Mouse (Mus musculus) stomach, embryonic 15.5 days (tissue): ENCODE results near the gene Tgfb1i1. TPM values are rescaled to one million over a fixed set of nuclear protein-coding genes. Genes with fewer than 3 reads are reported as not detected.
A peak's percentile ranks its signal among the peaks of the same experiment; 100 is the strongest.

Experiments used
- ATAC-seq: fragments of 200-750 bp; cut with Nextera tagmentation; 2 replicates; pipeline ENCODE4 v1.8.0; 2017; ENCODE audit warnings: low read depth, moderate number of reproducible peaks, moderate TSS enrichment; ENCODE audit not compliant: insufficient read depth, low FRiP score
- H3K27ac ChIP-seq: fragments of 300-500 bp; sonication (generic); 2 replicates; pipeline ENCODE4 v1.5.1; 2015; ENCODE audit warnings: mild to moderate bottlenecking, inconsistent platforms
- H3K27me3 ChIP-seq: fragments of 300-500 bp; sonication (generic); replicated peaks from 2 replicates; pipeline ENCODE4 v1.6.1; 2015; ENCODE audit warnings: inconsistent platforms
- H3K36me3 ChIP-seq: fragments of 300-500 bp; sonication (generic); 2 replicates; pipeline ENCODE4 v1.6.1; 2015; ENCODE audit warnings: inconsistent platforms
- H3K4me1 ChIP-seq: fragments of 300-500 bp; sonication (generic); 2 replicates; pipeline ENCODE4 v1.6.1; 2015; ENCODE audit warnings: inconsistent platforms
- H3K4me2 ChIP-seq: fragments of 300-500 bp; sonication (generic); 2 replicates; pipeline ENCODE4 v1.6.1; 2015; ENCODE audit warnings: mild to moderate bottlenecking, inconsistent platforms
- H3K4me3 ChIP-seq: fragments of 300-500 bp; sonication (generic); replicated peaks from 2 replicates; pipeline ENCODE4 v1.5.1; 2015; ENCODE audit warnings: inconsistent platforms
- H3K9ac ChIP-seq: fragments of 300-500 bp; sonication (generic); 2 replicates; pipeline ENCODE4 v1.6.1; 2015; ENCODE audit warnings: inconsistent platforms
- H3K9me3 ChIP-seq: fragments of 300-500 bp; sonication (generic); 2 replicates; pipeline ENCODE4 v1.6.1; 2016; ENCODE audit warnings: inconsistent platforms
- WGBS: fragments of 180-500 bp; shearing (Covaris S2); methylation state at CpG from one replicate; pipeline ENCODE4 v1.1.7; 2015; 5-methylcytosine and 5-hydroxymethylcytosine counted together
- polyA plus RNA-seq: library from polyadenylated mRNA; unstranded; fragments of >200 nt; fragmentation: Nextera tagmentation; extraction: Ambion mirVana; gene quantifications from 2 replicates; pipeline ENCODE4 v1.2.1, GENCODE M21; 2015

The Tgfb1i1 gene
- polyA plus RNA-seq, 1 experiment from 2014 or later, result 184 TPM

DNA sequence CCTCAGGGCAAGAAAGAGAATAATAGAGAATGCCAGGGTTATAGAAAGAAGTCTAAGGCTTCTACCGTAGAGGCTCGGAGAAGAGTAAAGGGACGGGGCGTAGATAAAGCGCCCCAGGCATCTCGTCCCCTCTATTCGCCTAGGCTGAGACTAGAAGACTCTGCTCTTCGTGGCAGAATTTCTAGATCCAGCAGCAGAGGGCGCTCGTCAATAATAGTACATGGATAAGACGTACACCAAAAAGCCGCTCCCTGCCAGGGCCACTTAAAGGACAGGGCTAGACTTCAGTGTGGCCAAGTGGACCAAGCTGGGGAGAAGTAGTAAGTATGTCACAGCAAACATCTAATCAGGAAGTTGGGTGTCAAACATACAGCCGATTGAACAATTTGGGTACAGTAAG lies 831 bp downstream of the Tgfb1i1 start:
- Histone ChIP-seq H3K9ac (peak overlapping the region; percentile 60; the same call in 1 of the 2 replicates), H3K4me1 (peaks cover 35% of the 10 kb centered on the region), H3K27ac (peak overlapping the region; percentile 97), H3K27me3 (no peaks in the 10 kb centered on the region), H3K4me2 (peak overlapping the region; percentile 61), H3K36me3 (peaks cover 26% of the 10 kb centered on the region), H3K4me3 (peak overlapping the region; percentile 55), H3K9me3 (no peaks in the 10 kb centered on the region)
- ATAC-seq, result peak; percentile 75
- WGBS, result under 1% methylated on average over 13 of the region's 13 CpGs

GRCm38 (mm10) chr7:128248081-128249042 lies 1.8 kb downstream of the Tgfb1i1 start:
- Histone ChIP-seq H3K9me3 (no peaks in the 10 kb centered on the region), H3K4me3 (peak overlapping the region; percentile 55), H3K27me3 (no peaks in the 10 kb centered on the region), H3K36me3 (peaks cover 21% of the 10 kb centered on the region), H3K4me1 (peaks cover 35% of the 10 kb centered on the region), H3K27ac (no peak overlapping the region; the same call in 1 of the 2 replicates), H3K9ac (peak overlapping the region; percentile 16; the same call in 1 of the 2 replicates), H3K4me2 (peak overlapping the region; percentile 61)
- no peak for ATAC-seq
- 75% methylated on average over 10 of the region's 10 CpGs for WGBS

GRCm38 (mm10) chr7:128249998-128250397 lies 3.4 kb downstream of the Tgfb1i1 start:
- no peak overlapping the region for H3K4me3 ChIP-seq
- no peak for ATAC-seq
- WGBS, result 78% methylated on average over 5 of the region's 5 CpGs
- H3K9ac ChIP-seq, result no peak overlapping the region
- peaks cover 35% of the 10 kb centered on the region for H3K4me1 ChIP-seq
- H3K9me3 ChIP-seq, result no peaks in the 10 kb centered on the region
- no peak overlapping the region for H3K27ac ChIP-seq
- peak overlapping the region; percentile 5; the same call in 1 of the 2 replicates for H3K4me2 ChIP-seq
- H3K36me3 ChIP-seq, result peaks cover 13% of the 10 kb centered on the region; the same call in 1 of the 2 replicates
- no peaks in the 10 kb centered on the region for H3K27me3 ChIP-seq

GRCm38 (mm10) chr7:128251946-128252345 lies 5.3 kb downstream of the Tgfb1i1 start:
- no peak for ATAC-seq
- H3K4me3 ChIP-seq, result no peak overlapping the region; the same call in 1 of the 2 replicates
- H3K27me3 ChIP-seq, result no peaks in the 10 kb centered on the region
- no peak overlapping the region for H3K9ac ChIP-seq
- no peak overlapping the region for H3K27ac ChIP-seq
- 0 out of 2 replicates have a peak, but pooled peaks cover 7% of the 10 kb centered on the region for H3K36me3 ChIP-seq
- 47% methylated on average over 12 of the region's 12 CpGs for WGBS
- peak overlapping the region; percentile 43 for H3K4me2 ChIP-seq
- no peaks in the 10 kb centered on the region for H3K9me3 ChIP-seq
- peaks cover 25% of the 10 kb centered on the region for H3K4me1 ChIP-seq

DNA sequence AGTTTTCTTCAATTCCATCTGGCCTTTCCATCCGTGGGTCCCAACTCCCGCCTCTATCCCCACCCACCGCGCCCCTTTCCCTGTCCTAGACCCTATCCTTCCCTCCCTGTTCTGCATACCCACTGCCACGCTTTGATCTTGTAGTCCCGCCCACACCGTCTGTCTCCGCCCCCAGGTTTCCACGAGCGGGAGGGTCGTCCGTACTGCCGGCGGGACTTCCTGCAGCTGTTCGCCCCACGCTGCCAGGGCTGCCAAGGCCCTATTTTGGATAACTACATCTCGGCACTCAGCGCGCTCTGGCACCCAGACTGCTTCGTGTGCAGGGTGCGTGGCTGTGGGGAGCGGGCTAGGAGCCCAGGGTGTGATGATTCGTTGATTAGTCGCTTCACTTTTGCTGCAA lies 6.0 kb downstream of the Tgfb1i1 start:
- H3K4me3 ChIP-seq, result 0 out of 2 replicates have a peak overlapping the region, but pooled peaks have one; percentile 7
- no peak for ATAC-seq
- 16% methylated on average over 24 of the region's 24 CpGs for WGBS
- no peaks in the 10 kb centered on the region for H3K27me3 ChIP-seq
- H3K9me3 ChIP-seq, result no peaks in the 10 kb centered on the region
- peaks cover 24% of the 10 kb centered on the region for H3K4me1 ChIP-seq
- peak overlapping the region; percentile 43 for H3K4me2 ChIP-seq
- H3K36me3 ChIP-seq, result 0 out of 2 replicates have a peak, but pooled peaks cover 7% of the 10 kb centered on the region
- H3K27ac ChIP-seq, result no peak overlapping the region
- no peak overlapping the region for H3K9ac ChIP-seq

DNA sequence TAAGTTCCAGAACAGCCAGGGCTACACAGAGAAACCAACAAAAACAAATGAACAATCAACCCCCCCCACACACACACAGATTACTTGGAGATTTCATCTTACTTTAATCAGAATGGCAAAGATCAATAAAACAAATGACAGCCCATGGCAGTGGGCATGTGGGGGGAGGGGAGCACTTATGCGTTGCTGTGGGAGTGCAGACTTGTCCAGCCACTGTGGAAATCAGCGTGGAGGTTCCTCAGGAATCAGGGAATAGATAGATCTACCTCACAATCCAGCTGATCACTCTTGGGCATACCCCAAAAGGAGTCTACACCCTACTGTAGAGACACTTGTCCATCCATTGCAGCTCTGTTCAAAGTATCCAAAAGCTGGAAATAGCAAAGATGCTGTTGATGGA lies 8.4 kb downstream of the Tgfb1i1 start:
- no peak overlapping the region for H3K4me2 ChIP-seq
- H3K9ac ChIP-seq, result no peak overlapping the region
- 0 out of 2 replicates have a peak, but pooled peaks cover 7% of the 10 kb centered on the region for H3K36me3 ChIP-seq
- H3K4me3 ChIP-seq, result no peak overlapping the region
- H3K4me1 ChIP-seq, result peaks cover 12% of the 10 kb centered on the region
- no peaks in the 10 kb centered on the region for H3K27me3 ChIP-seq
- no peaks in the 10 kb centered on the region for H3K9me3 ChIP-seq
- H3K27ac ChIP-seq, result no peak overlapping the region
- no peak for ATAC-seq
- 48% methylated on average over 2 of the region's 2 CpGs for WGBS

DNA sequence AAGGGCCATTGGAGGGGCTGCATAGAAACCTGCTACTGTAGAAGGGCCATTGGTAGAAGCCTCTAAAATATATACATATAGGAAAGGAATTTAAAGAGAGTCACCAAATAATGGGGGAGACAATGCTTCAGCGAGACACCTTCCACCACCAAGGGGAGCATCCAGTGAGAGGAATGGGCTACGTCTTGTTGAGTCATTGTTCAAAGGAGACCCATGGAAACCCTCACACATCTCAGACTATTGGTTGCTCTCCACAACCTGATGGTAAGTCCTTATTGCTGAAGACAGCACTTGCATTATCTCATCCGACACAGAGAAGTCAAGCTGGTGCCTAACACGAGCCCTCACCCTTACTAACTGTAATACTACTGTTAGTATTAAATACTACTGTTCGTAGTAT lies 9.1 kb downstream of the Tgfb1i1 start:
- WGBS, result 76% methylated on average over 5 of the region's 5 CpGs
- Histone ChIP-seq H3K36me3 (0 out of 2 replicates have a peak, but pooled peaks cover 7% of the 10 kb centered on the region), H3K9me3 (no peaks in the 10 kb centered on the region), H3K27ac (no peak overlapping the region), H3K9ac (no peak overlapping the region), H3K4me2 (no peak overlapping the region), H3K4me1 (peaks cover 8% of the 10 kb centered on the region; the same call in 1 of the 2 replicates), H3K27me3 (no peaks in the 10 kb centered on the region), H3K4me3 (no peak overlapping the region)
- no peak for ATAC-seq

GRCm38 (mm10) chr7:128256783-128257334 lies 10.2 kb downstream of the Tgfb1i1 start:
- H3K36me3 ChIP-seq, result 0 out of 2 replicates have a peak, but pooled peaks cover 7% of the 10 kb centered on the region
- H3K4me2 ChIP-seq, result no peak overlapping the region
- no peak overlapping the region for H3K27ac ChIP-seq
- H3K9me3 ChIP-seq, result no peaks in the 10 kb centered on the region
- no peak overlapping the region for H3K4me3 ChIP-seq
- ATAC-seq, result no peak
- 0 out of 2 replicates have a peak, but pooled peaks cover 3% of the 10 kb centered on the region for H3K4me1 ChIP-seq
- 22% methylated on average over 5 of the region's 5 CpGs for WGBS
- H3K9ac ChIP-seq, result no peak overlapping the region
- H3K27me3 ChIP-seq, result no peaks in the 10 kb centered on the region

- H3K4me1 ChIP-seq, result 0 out of 2 replicates have a peak, but pooled peaks cover 4% of the 10 kb centered on the region
- no peak for ATAC-seq
- H3K27ac ChIP-seq, result no peak within 1 kb of the TSS
- no peaks in the 10 kb centered on the region for H3K9me3 ChIP-seq
- H3K4me3 ChIP-seq, result no peak within 1 kb of the TSS
- WGBS, result 78% methylated on average over 6 of the region's 6 CpGs
- no peak within 1 kb of the TSS for H3K9ac ChIP-seq
- H3K36me3 ChIP-seq, result no peaks in the 10 kb centered on the region
- no peak within 1 kb of the TSS for H3K4me2 ChIP-seq
- H3K27me3 ChIP-seq, result no peaks in the 10 kb centered on the region
These were observed 18.8 kb downstream of the Tgfb1i1 start, which contains the start of gene Slc5a2 for GRCm38 (mm10) chr7:128265411-128265810. Gene Slc5a2 (plus strand): TSS chr7:128265657.

GRCm38 (mm10) chr7:128266056-128266455 lies 19.4 kb downstream of the Tgfb1i1 start:
- no peaks in the 10 kb centered on the region for H3K36me3 ChIP-seq
- no peaks in the 10 kb centered on the region for H3K27me3 ChIP-seq
- H3K9me3 ChIP-seq, result no peaks in the 10 kb centered on the region
- no peak overlapping the region for H3K4me2 ChIP-seq
- no peak overlapping the region for H3K4me3 ChIP-seq
- H3K27ac ChIP-seq, result no peak overlapping the region
- peaks cover 9% of the 10 kb centered on the region; the same call in 1 of the 2 replicates for H3K4me1 ChIP-seq
- ATAC-seq, result no peak
- no peak overlapping the region for H3K9ac ChIP-seq
- 71% methylated on average over 5 of the region's 5 CpGs for WGBS

DNA sequence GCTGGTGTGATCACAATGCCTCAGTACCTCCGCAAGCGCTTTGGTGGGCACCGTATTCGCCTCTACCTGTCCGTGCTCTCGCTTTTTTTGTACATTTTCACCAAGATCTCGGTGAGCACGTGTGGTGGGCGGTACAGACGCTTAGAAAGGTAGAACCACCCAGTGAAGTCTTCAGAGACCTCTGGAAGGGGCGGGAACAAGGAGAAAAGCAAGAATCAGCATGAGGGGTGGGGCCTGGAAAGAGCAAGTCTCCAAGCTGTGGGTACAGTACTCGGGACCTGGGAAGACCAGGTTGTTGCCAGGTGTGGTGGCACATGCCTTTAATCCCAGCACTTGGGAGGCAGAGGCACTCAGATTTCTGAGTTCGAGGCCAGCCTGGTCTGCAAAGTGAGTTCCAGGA lies 20.8 kb downstream of the Tgfb1i1 start:
- peaks cover 9% of the 10 kb centered on the region; the same call in 1 of the 2 replicates for H3K4me1 ChIP-seq

More for the DNA sequence above, 20.8 kb downstream of the Tgfb1i1 start:
- no peak overlapping the region for H3K27ac ChIP-seq
- H3K36me3 ChIP-seq, result no peaks in the 10 kb centered on the region
- no peak overlapping the region for H3K9ac ChIP-seq
- H3K9me3 ChIP-seq, result no peaks in the 10 kb centered on the region
- WGBS, result 57% methylated on average over 13 of the region's 13 CpGs
- no peaks in the 10 kb centered on the region for H3K27me3 ChIP-seq
- no peak for ATAC-seq
- no peak overlapping the region for H3K4me2 ChIP-seq
- H3K4me3 ChIP-seq, result no peak overlapping the region
